Mouse (Mus musculus) liver, embryonic 14.5 days (tissue): Measurements from ENCODE around the gene Glb1l.

Source experiments
- CTCF ChIP-seq: IDR thresholded peaks from 2 replicates; pipeline ENCODE4 v1.5.1; 2016; ENCODE audit warnings: antibody characterized with exemption, low read depth, control low read depth
- EP300 ChIP-seq: IDR thresholded peaks from 2 replicates; pipeline ENCODE4 v1.6.1; 2016; ENCODE audit warnings: antibody characterized with exemption, low read depth

DNA sequence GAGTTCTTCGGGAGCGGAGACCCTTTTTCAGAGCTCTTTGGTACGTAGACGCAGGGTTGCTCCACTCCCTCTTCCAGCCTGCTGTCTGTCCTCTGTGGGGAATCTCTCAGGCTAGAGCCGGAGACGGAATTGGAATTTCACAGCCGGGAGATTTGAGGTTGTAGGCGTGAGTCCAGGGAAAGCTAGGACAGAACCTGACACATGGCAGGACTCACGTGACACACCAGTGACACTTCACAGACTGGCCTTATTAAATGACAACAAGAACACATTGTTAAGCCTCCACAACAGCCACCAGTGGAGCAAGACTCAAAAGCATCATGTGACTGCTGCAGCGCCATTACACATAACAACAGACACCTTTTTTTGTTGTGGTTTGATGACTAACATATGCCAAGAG lies 29.0 kb upstream of the Glb1l start:
- TF ChIP-seq EP300 (no peak), CTCF (no peak)
